Mouse (Mus musculus) stomach, adult 2 months (tissue): ENCODE measurements around the gene Chic1. TPM values are rescaled to one million over a fixed set of nuclear protein-coding genes. Genes with fewer than 3 reads are reported as not detected.

Experiments
- polyA plus RNA-seq: library from polyadenylated mRNA; depleted of rRNA; stranded (reverse); fragments of >200 nt; gene quantifications from 2 replicates; pipeline ENCODE4 v1.2.3, GENCODE M21; 2012; rRNA removed

Gene Chic1
- 0.03 TPM in 2 replicates for polyA plus RNA-seq

DNA sequence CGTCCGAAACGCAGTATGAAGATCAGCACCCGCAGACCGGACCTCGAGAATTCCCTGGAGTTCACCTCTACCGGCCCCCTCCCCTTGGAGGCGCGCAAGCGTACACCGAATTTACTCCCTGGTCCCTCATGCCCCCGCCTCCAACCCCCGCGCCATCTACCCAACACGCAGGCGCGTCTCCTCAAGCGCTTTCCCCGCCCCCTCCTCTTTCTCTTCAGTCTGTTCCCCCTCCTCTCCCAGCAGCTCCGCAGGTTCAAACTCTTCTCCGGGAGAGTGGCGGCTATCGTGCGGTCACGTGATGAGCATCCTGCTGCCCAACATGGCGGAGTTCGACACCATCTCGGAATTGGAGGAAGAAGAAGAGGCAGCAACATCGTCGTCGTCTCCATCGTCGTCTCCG, at the start of gene Chic1:
Chic1 (plus strand) TSS at position 190 of the 400 bp plus-strand sequence.

GRCm38 (mm10) chrX:103321146-103321545, 35.1 kb upstream of the Chic1 start, which contains the start of gene Cdx4:
TSS of gene Cdx4 (plus strand) at chrX:103321398.

DNA sequence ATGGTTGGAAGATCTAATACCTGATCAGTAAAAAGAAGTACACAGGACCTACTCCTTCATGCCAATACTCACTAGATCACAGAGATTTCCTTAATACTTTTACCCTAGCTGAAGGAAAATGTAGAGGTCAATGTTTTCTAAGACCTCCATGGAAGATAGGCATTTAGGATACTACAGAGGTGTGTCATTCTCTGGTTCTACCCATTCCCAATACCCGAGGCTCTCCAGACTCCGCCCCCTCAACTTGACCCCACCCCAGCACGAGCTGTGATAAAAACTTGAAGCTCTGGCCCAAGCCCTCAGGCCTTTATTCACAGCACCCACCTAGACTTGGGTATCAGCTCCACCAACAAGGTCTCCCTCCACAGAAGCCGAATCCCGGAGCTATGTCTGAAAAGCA, 57.9 kb downstream of the Chic1 start, which contains the start of gene Tsx:
Tsx (plus strand) TSS at position 301 of the 400 bp plus-strand sequence.

DNA sequence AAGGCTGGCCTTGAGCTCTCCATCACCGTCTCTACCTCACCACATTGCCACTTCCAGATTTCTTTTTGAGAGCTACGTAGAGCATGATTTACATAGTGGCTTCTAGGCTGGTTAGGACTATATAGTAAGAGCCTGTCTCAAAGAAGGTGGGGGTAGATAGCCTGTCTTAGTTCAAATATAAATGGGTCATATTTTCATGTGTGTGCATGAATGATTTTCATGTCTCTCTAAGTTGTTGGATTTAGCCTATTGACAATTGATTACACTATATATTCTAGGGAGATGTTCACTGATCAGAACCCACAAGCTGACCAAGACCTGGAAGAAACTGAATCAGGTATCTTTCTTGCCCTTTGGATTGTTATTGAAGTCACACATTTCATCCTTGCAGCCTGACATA, 65.4 kb downstream of the Chic1 start, which contains the start of gene Gm26992:
Gm26992 (plus strand) TSS at position 301 of the 400 bp plus-strand sequence.

Other genes starting within 250 kb of the Chic1 start
- 0.02 and 0.05 TPM in 2 replicates for gene Nap1l2, start 169.8 kb upstream of the Chic1 start, polyA plus RNA-seq
- not detected in 2 replicates for gene Cdx4, start 35.1 kb upstream of the Chic1 start, polyA plus RNA-seq
- gene Tsx, start 58.0 kb downstream of the Chic1 start, polyA plus RNA-seq, result not detected in 2 replicates
- gene Gm26992, start 65.5 kb downstream of the Chic1 start, polyA plus RNA-seq, result not detected in 2 replicates